Mouse (Mus musculus) left cerebral cortex, adult 9 months (tissue): ENCODE measurements around the gene Catsperz.

ENCODE experiments used
- DNase-seq, 2 experiments: peaks; one replicate each; pipeline ENCODE4 v3.0.0; 2022; ENCODE audit warnings: low spot score in 2 of 2

The Catsperz gene

GRCm38 (mm10) chr19:6947742-6948141 lies 22.6 kb upstream of the Catsperz start:
- DNase-seq = no peak

GRCm38 (mm10) chr19:6943709-6944108 lies 18.5 kb upstream of the Catsperz start:
- no peak for DNase-seq

GRCm38 (mm10) chr19:6942764-6943163 lies 17.6 kb upstream of the Catsperz start:
- no peak for DNase-seq

GRCm38 (mm10) chr19:6942249-6942691 lies 17.1 kb upstream of the Catsperz start, which contains the start of gene Gpr137:
Gpr137 (minus strand) TSS chr19:6942480.
- peak; percentile 91 to 95 for DNase-seq

GRCm38 (mm10) chr19:6941372-6942248 lies 16.4 kb upstream of the Catsperz start, which contains the start of gene Bad:
Bad (plus strand) TSS chr19:6941861.
- DNase-seq = peak in 1 of 2 experiments; percentile 93

- no peak for DNase-seq
Observed at GRCm38 (mm10) chr19:6940396-6941351, 15.5 kb upstream of the Catsperz start.

- no peak for DNase-seq
Observed at GRCm38 (mm10) chr19:6939106-6940002, 14.2 kb upstream of the Catsperz start.

GRCm38 (mm10) chr19:6937541-6938465 lies 12.6 kb upstream of the Catsperz start:
- DNase-seq = no peak

GRCm38 (mm10) chr19:6936299-6936698 lies 11.1 kb upstream of the Catsperz start:
- DNase-seq = no peak

- no peak for DNase-seq
Observed at GRCm38 (mm10) chr19:6934195-6934977, 9.2 kb upstream of the Catsperz start, which contains the start of gene Kcnk4. Kcnk4 (minus strand) TSS chr19:6934515.

- DNase-seq = peak in 1 of 2 experiments; percentile 71
Observed at GRCm38 (mm10) chr19:6933436-6934194, 8.4 kb upstream of the Catsperz start.

GRCm38 (mm10) chr19:6933102-6933435 lies 7.9 kb upstream of the Catsperz start:
- no peak for DNase-seq

GRCm38 (mm10) chr19:6932018-6932417 lies 6.8 kb upstream of the Catsperz start:
- no peak for DNase-seq

GRCm38 (mm10) chr19:6931002-6931401 lies 5.8 kb upstream of the Catsperz start:
- DNase-seq = no peak

- no peak for DNase-seq
Observed at GRCm38 (mm10) chr19:6928080-6928479, 2.9 kb upstream of the Catsperz start.

GRCm38 (mm10) chr19:6926559-6927255 lies 1.5 kb upstream of the Catsperz start:
- DNase-seq = no peak

- DNase-seq = no peak
Observed at GRCm38 (mm10) chr19:6925611-6926329, 590 bp upstream of the Catsperz start.
